Mouse (Mus musculus) heart, adult 18-20 months (tissue): ENCODE results near the gene Casc4. TPM values are rescaled to one million over a fixed set of nuclear protein-coding genes. Genes with fewer than 3 reads are reported as not detected.

Experiments
- DNase-seq, 2 experiments: peaks; one replicate each; pipeline ENCODE4 v3.0.0; 2021 to 2022; ENCODE audit warnings: mixed read lengths in 1 of 2
- long read RNA-seq, 2 experiments: library from polyadenylated mRNA; stranded (forward); transcript quantifications; one replicate each; pipeline ENCODE4 v2.0.0; 2021
- total RNA-seq, 2 experiments: library from RNA; stranded (reverse); gene quantifications; 2 replicates each; pipeline ENCODE4 v1.2.3; 2021

Gene Casc4
- 10 to 100 TPM in 1 of 2 experiments, 1 to 10 TPM in 1; 8.9 to 12.7 TPM for total RNA-seq
- long read RNA-seq, experiment 1, full-length matches to known transcripts = 3 of 4 reads
- long read RNA-seq, experiment 1, partial matches to known transcripts = 0 of 4 reads
- long read RNA-seq, experiment 1, other reads (novel, unspliced or antisense) = 1 of 4 reads
- long read RNA-seq, experiment 2, full-length matches to known transcripts = 1 of 1 reads
- long read RNA-seq, experiment 2, partial matches to known transcripts = 0 of 1 reads
- long read RNA-seq, experiment 2, other reads (novel, unspliced or antisense) = 0 of 1 reads

GRCm38 (mm10) chr2:121866632-121867050 lies at the start of gene Casc4:
Casc4 (plus strand) TSS chr2:121866970.
- peak; percentile 76 to 78 for DNase-seq

GRCm38 (mm10) chr2:121821787-121822186 lies 45.0 kb upstream of the Casc4 start:
- DNase-seq = no peak

GRCm38 (mm10) chr2:121824653-121825052 lies 42.1 kb upstream of the Casc4 start:
- DNase-seq = no peak

GRCm38 (mm10) chr2:121826189-121826588 lies 40.6 kb upstream of the Casc4 start:
- no peak for DNase-seq

GRCm38 (mm10) chr2:121828411-121828810 lies 38.4 kb upstream of the Casc4 start:
- DNase-seq = no peak

- peak; percentile 40 to 66 for DNase-seq
Observed at GRCm38 (mm10) chr2:121832484-121832894, 34.3 kb upstream of the Casc4 start.

GRCm38 (mm10) chr2:121834926-121835325 lies 31.8 kb upstream of the Casc4 start:
- no peak for DNase-seq

- DNase-seq = no peak
Observed at GRCm38 (mm10) chr2:121841453-121841852, 25.3 kb upstream of the Casc4 start.

- no peak for DNase-seq
Observed at GRCm38 (mm10) chr2:121842249-121842648, 24.5 kb upstream of the Casc4 start.

- DNase-seq = no peak
Observed at GRCm38 (mm10) chr2:121846050-121846449, 20.7 kb upstream of the Casc4 start.

GRCm38 (mm10) chr2:121852045-121852444 lies 14.7 kb upstream of the Casc4 start:
- no peak for DNase-seq

GRCm38 (mm10) chr2:121853974-121854373 lies 12.8 kb upstream of the Casc4 start:
- DNase-seq = no peak

- no peak for DNase-seq
Observed at GRCm38 (mm10) chr2:121859380-121859980, 7.3 kb upstream of the Casc4 start.

GRCm38 (mm10) chr2:121866071-121866601 lies 634 bp upstream of the Casc4 start:
- DNase-seq = peak; percentile 6 to 26

GRCm38 (mm10) chr2:121867051-121867928 lies 520 bp downstream of the Casc4 start:
- DNase-seq = peak; percentile 13 to 32

GRCm38 (mm10) chr2:121879506-121879905 lies 12.7 kb downstream of the Casc4 start:
- DNase-seq = no peak

- DNase-seq = no peak
Observed at GRCm38 (mm10) chr2:121885509-121886106, 18.8 kb downstream of the Casc4 start.

- no peak for DNase-seq
Observed at GRCm38 (mm10) chr2:121886406-121886805, 19.6 kb downstream of the Casc4 start.

- DNase-seq = no peak
Observed at GRCm38 (mm10) chr2:121888720-121889497, 22.1 kb downstream of the Casc4 start.

- no peak for DNase-seq
Observed at GRCm38 (mm10) chr2:121895261-121895660, 28.5 kb downstream of the Casc4 start.

- no peak for DNase-seq
Observed at GRCm38 (mm10) chr2:121896825-121897224, 30.1 kb downstream of the Casc4 start.
